Mouse (Mus musculus): ENCODE measurements at regions not wholly inside any gene's neighbourhood (a gene's known extent, or its start where the extent isn't known, plus 50 kb on each side); places are given as distances from the start of the nearest gene placed in this dataset.

GRCm38 (mm10) chr7:124676854-124677515, 694.3 kb downstream of the Hs3st4 start:
- no peak for DNase-seq (ENCODE audit: low spot score)

GRCm38 (mm10) chr7:124680561-124680960, 697.9 kb downstream of the Hs3st4 start:
- no peak for DNase-seq (ENCODE audit: low spot score)

DNA sequence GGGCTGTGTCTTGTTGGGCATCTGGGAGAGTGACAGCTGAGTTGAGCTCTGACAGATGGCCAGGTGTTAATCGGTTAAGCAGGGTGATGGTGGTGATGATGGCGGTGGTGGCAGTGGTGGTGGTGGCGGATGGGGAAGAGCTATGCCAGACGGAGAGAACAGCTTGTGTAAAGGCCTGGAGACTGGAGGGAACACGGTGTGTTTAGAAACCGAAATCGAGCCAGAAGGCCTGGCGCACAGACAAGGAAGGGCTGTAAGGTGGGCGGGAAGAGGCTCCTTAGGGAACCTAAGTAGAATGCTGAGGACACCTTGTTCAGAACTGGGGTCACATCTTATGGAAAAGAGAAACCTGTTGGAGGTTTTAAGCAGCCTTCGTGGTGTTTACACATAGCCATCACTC, 698.5 kb downstream of the Hs3st4 start:
- peak; percentile 64 for DNase-seq (ENCODE audit: low spot score)

DNA sequence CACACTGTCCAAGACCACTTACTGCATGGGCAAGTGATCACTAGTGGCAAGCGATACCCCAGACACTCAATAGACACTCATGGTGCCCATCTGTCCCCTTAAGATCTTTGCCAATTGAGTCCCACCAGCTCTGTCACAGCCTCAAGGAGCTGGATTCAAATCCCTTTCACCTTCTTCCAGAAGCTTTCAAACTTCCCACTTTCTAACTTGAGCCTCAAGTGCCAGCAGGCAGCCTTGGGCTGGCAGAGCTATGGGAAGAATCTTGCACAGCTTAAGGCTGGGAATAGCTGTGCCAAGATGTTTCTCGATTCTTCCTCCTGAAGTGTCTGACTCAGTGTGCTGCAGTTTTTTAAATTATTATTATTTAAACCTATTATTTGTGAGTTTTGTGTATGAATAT, 699.2 kb downstream of the Hs3st4 start:
- DNase-seq (ENCODE audit: low spot score), result no peak

GRCm38 (mm10) chr7:124685424-124685823, 702.8 kb downstream of the Hs3st4 start:
- no peak for DNase-seq (ENCODE audit: low spot score)

DNA sequence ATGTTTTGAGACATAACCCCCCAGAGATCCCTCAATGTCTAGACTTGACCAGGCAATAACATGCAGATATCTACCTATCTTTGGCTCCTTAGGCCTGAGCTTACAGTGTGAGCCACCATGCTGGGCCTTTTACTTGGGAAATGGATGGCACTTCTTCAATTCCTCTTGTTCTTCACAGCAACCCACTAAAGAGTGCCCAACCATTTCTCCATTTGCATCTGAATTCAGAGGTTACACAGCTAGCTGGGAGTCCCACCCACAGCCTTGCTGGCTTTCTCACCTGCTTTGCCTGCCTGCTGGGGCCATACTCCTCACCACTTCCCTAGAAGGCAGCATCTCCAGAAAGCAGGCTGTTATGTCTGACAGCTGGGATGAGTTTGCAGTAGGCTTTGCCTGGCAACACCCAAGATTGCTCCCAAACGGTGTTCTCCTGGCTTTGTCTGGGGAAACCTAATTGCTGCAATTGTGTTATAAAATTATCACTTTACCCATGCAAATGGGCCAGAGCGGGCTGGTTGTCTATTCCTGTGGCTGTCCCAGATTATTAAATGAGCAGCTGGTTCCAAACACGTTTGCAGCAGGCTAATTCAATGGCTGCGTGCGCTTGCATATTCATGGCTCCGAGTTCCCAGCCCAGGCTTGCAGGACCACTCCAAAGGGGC, 721.6 kb downstream of the Hs3st4 start:
- peak; percentile 39 for DNase-seq (ENCODE audit: low spot score)

GRCm38 (mm10) chr7:124707143-124707542, 724.5 kb downstream of the Hs3st4 start:
- DNase-seq (ENCODE audit: low spot score), result no peak

GRCm38 (mm10) chr7:124708771-124709485, 726.3 kb downstream of the Hs3st4 start:
- peak; percentile 72 for DNase-seq (ENCODE audit: low spot score)

GRCm38 (mm10) chr7:124720927-124721326, 723.5 kb upstream of the Kdm8 start:
- DNase-seq (ENCODE audit: low spot score), result no peak

DNA sequence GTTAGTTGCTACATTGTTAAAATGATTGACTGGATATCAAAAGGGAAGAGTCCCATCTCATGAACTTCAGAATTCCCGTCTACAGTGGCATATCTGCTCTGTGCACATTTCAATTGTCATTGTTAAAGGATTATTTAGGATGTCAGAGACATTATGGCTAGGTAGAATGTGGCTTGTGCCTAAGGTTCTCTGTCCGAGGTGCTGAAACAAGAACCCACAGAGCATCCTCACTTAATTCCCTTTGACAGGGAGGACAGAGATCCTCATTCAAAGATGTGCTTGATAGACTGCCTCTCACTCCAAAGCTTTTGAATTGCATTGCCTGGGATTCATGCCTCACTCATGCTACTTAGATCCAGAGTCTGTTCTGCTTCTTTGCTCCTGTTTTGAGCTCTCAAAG, 702.4 kb upstream of the Kdm8 start:
- no peak for DNase-seq (ENCODE audit: low spot score)

- DNase-seq (ENCODE audit: low spot score), result no peak
Measured at GRCm38 (mm10) chr7:124746321-124746720, 698.2 kb upstream of the Kdm8 start.

DNA sequence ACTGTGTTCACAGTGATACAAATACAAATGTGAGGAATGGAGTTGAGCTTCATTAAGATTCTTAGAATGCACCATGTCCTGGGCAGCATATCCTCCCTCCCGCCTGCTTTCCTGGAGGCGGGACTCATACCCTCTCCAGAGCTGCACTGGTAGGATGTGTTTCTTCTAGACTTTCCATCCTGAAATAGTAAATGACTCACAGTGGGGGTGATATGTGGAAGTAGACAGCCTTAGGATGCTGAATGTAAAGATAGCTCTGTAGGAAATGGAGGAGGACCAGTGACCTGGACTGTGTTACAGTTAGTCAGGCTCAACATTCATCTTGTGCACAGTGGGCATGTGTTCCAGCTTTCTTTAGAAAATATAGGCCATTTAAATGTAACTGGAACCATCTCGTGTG, 696.1 kb upstream of the Kdm8 start:
- DNase-seq (ENCODE audit: low spot score), result peak; percentile 74

GRCm38 (mm10) chr7:124759084-124759483, 685.4 kb upstream of the Kdm8 start:
- DNase-seq (ENCODE audit: low spot score), result no peak

GRCm38 (mm10) chr7:124777822-124778221, 666.7 kb upstream of the Kdm8 start:
- no peak for DNase-seq (ENCODE audit: low spot score)

DNA sequence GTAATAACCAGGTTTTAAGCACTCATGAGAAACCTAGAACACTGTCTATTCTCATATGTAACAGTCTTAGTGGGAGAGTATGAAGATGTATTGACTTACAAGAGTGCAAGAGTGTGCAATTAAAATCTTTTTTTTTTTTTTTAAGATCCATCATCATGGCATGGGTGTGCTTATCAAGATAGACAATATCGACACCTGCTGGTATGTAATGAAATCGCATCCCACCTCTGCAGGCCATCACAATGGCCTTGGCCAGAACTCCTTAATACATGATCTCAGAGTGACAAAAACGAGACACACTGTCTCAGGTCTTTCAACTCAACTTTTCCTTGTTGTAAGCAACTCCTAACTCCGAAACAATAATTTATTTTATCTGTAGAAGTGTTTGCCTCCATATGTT, 661.7 kb upstream of the Kdm8 start:
- DNase-seq (ENCODE audit: low spot score), result no peak

DNA sequence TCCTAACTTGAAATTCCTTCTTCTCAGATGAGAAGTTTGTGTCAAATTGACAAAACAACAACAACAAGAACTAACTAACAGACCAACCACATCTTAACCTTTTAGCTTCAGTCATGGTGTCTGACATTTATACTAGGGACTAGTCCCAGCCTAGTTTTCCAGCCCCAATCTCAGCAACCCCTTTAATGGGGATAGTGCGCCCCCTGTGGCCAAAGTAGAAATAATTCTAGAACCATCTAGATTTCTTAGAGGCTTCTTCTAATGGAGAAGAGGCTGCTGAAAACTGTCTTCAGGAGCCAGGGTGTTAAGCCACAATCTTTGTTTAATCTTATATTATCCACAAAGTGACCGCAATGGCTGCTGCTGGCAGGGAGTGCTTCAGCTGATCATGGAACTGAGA, 659.5 kb upstream of the Kdm8 start:
- DNase-seq (ENCODE audit: low spot score), result no peak

GRCm38 (mm10) chr7:124785896-124786295, 658.6 kb upstream of the Kdm8 start:
- no peak for DNase-seq (ENCODE audit: low spot score)

- peak; percentile 75 for DNase-seq (ENCODE audit: low spot score)
Measured at GRCm38 (mm10) chr7:124788781-124789180, 655.7 kb upstream of the Kdm8 start.

- DNase-seq (ENCODE audit: low spot score), result no peak
Measured at GRCm38 (mm10) chr7:124803101-124803500, 641.4 kb upstream of the Kdm8 start.

- no peak for DNase-seq (ENCODE audit: low spot score)
Measured at GRCm38 (mm10) chr7:124834692-124835091, 609.8 kb upstream of the Kdm8 start.

DNA sequence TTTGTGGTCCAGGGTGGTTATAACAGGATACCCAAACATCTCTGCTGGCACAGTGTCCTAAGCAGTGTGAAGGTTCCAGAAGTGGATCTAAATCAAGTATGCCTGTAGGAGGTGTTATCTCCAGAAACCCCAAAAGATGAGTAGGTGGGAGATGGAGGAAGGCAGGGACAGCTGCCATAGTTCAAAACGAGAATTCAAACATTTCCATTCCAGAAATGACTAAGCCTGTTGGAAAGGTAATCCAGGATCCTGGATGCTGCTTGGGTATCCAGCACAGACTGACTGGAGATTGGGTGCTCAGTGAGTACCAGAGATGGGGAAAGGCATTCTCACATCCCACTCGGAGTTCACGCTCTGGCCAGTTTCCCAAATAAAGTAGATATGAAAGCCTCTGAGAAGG, 607.9 kb upstream of the Kdm8 start:
- DNase-seq (ENCODE audit: low spot score), result peak; percentile 40

GRCm38 (mm10) chr7:124855056-124855455, 589.4 kb upstream of the Kdm8 start:
- peak; percentile 49 for DNase-seq (ENCODE audit: low spot score)

- no peak for DNase-seq (ENCODE audit: low spot score)
Measured at GRCm38 (mm10) chr7:124857106-124857505, 587.4 kb upstream of the Kdm8 start.

Measured in left cerebral cortex, adult 11 months (tissue).